Mouse (Mus musculus) urinary bladder, postnatal 10 days (tissue): Measurements from ENCODE around the gene Foxj3.

Source experiments
- DNase-seq: peaks from one replicate; pipeline ENCODE4 v3.0.0; 2022; ENCODE audit warnings: low spot score

The Foxj3 gene

DNA sequence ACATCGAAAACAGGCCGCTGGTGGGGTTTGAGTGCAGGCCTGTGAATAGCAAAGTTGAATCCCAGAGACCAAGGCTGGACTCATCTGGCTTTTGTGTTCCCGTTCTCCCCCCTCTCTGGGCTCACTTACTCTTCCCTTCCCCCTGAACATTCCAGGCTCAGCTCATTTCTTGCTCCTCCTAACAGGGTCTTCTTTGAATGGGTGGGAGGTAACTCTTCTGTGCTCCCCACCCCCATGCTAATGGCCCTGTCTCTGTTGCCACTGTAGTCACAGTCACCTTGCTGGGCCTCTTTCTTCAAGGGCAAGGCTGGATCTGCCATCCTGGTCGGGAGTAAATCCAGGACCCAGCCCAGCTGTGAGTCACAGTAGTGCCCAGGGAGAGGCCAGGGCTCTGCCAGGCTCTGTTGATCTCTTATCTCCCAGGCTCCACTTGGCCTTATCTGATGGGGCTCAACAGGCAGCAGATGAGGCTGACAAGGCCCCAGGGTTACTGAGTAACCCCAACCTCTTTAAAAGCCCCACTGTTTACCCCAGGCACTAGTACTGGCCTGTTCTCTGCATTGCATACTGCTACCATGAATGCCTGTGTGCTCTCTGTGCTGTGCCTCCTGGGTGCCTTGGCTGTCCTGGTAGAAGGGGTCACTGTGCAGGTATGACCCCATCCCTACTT, 100.5 kb downstream of the Foxj3 start, which contains the start of gene Guca2a:
Gene Guca2a (plus strand): TSS at position 529 of the 670 bp plus-strand sequence.
- no peak for DNase-seq

DNA sequence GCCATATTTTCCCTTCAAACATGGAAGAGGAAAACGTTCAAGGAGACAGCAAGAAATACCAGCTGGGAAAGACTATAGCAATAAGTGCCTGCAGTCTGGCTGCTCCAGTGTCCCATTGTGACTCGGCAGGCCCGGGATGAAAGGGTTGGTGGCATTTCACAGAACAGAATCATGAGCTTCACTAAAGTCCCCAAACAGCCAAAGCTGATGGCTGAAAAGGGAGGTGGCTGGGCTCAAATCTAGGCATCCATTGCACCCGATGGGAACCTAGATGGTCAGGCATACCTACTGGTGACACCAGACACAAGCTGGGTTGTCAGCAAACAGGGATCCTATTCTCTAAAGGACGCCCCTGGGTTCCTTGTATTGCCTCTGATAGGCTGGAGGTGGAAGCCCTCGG, 101.1 kb downstream of the Foxj3 start:
- DNase-seq = no peak

DNA sequence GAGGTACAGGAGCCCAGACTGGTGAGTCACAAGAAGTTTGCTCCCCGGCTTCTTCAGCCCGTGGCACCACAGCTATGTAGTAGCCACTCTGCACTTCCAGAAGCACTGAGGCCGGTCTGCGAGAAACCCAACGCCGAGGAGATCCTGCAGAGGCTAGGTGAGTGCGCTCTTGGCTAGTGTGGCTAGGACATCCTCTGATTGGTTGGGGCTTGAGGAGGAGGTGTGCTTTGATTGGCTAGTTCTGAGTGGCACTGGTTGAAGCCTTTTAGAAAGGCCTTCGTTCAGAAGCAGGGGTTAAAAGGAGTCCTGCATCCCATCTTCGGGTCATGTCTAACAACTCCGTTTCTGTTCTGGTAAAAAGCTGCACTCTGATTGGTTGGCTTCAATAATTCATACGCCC, 101.9 kb downstream of the Foxj3 start:
- DNase-seq = no peak

DNA sequence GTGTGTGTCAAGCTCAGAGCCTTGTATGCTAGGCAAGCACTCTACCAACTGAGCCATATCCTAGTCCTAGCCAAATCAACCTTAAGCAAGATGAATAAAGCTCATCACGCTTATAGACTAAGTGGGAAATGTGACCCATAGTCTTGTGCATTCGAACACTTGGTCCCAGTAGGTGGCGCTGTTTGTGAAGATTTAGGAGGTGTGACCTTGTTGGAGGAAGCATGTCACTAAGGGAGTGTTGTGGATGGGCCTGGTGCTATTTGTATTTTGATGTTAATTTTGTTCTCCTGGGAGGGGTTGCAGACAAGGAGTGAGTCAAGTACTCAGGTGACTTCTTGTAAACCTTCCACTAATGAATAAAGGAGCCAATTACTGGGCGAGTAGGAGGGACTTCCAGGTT, 105.9 kb downstream of the Foxj3 start:
- DNase-seq = no peak

DNA sequence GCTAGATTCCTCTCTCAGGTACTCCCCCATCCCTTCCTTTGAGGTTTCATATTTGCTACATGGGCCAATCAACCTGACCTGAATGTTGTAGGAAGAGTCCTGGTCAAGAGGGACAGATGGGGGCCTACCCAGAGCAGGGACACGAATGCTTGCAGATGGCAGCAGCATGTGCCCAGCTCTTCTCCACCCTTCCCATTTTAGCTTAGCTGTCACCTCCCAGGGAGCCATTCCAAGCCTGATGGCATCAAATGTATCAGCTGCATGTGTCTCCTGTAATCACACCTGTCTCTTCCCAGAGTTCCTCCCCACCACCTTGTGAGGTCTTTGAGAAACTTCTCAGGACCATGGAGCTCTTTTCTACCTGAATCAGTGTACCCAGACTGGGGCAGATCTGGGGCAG, 120.2 kb downstream of the Foxj3 start:
- DNase-seq = no peak

DNA sequence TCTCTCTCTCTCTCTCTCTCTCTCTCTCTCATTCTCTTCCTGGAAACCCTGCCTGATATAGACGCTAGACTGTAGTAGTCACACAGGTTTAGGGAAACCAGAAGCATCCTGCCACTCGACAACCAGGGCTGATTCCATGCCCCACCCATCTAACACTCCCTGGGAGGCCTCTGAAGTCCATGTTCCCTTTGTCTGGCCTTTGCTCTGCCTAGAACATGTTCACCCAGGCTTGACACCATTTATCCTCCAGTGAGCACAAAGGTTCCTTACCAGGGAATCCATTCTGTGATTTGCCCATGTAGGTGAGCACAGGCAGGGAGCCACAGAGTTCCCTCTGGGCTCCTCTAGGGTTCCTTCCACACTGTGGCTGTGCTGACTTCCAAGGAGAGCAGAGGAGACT, 121.4 kb downstream of the Foxj3 start:
- no peak for DNase-seq

DNA sequence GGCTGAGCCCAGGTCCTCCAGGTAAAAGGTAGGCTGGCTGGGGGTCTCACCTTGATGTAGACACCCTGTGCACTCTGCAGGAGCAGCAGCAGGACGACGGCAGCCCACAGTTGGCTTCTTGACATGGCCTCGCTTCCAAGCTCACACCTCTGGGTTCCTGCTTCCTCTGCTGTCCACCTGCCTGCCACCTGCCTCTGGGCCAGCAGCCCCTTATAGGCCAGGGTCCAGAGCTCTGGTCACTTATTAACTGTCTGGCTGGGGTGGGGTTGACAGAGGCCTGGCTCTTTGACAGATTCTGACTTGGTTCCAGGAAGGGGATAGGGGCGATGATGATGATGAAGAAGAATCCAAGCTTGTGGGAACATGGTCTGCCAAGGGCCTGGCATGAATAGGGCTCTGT, 121.9 kb downstream of the Foxj3 start, which contains the start of gene Guca2b:
Gene Guca2b (minus strand): TSS at position 224 of the 400 bp plus-strand sequence.
- no peak for DNase-seq

DNA sequence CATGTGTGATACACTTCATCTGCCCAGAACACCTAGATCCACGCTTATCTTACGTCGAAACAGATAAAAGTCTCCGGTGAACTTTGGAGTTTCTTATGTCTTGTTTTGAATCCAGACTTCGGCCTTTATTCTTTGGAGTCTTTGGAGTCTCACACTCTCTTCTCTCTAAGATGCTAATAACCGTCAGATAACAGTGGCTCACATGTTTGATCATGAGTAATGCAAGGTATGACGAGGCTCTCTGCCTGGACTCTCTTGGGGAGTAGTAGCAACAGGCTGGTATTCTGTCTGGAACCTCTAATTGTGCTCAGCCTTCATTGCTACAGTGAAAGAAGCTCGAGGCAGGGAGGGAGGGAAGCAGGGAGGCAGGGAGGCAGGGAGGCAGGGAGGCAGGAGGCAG, 123.2 kb downstream of the Foxj3 start:
- DNase-seq = no peak

DNA sequence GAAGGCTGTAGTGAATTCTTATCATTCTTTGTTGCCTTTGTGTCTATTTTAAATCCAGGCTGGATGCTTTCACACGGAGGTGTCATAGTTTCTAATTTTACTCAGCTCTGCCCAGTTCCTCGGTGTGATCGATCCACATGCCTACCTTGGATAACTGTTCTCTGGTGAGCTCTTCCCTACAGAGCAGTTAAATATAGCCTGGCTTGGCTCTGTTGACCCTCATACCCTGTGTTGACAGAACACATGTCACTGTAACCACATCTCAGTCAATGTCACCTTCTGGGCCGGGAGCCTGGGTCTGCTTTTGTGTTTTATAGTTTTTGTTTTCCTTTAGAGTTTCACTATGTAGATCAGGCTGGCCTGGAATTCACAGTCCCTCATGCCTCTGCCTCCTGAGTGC, 125.3 kb downstream of the Foxj3 start:
- no peak for DNase-seq

DNA sequence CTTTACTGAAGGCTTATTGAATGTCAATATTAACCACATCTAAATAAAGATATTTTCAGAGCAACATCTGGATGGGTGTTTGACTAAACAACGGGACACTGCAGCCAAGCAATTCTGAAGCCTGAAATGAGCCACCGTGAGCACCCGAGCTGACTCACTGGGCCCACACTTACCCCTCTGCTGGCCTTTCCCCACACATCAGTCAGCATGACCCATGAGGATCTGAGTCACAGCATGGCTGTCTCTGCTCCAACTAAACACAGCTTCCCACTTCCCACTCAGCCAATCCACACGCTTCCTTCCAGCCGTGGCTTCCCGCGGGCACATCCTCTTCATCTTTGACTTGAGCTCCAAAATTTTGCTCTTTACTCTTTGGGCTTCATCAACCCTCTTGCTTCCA, 126.2 kb downstream of the Foxj3 start:
- DNase-seq = no peak

DNA sequence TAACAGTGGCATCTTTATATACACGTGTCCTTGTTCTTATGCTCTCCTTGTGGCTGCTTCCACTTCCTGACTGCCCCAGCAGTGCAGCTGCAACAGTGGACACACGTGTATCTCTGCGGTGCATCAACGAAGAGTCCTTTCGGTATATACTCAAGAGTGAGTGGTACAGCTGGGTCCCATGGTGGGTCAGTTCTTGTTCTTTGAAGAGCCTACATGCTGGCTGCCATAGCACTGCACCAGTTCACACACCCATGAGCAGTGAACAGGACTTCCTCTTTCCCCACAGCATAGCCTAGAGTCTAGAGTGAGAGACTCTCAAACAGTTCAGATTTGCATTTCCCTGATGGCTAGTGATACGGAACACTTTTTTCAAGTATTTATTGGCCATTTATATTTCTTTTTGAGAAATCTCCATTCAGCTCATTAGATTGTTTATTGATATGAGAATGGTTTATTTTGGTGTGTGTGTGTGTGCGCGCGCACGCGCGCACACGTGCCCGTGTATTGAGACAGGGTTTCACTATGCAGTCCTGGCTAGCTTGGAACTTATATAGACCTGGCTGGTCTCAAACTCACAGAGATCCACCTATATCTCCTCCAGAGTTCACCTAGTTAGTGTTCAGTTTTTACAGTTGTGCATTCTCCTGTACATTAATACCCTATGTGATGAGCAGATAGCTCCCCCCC, 126.7 kb downstream of the Foxj3 start:
- DNase-seq = no peak

DNA sequence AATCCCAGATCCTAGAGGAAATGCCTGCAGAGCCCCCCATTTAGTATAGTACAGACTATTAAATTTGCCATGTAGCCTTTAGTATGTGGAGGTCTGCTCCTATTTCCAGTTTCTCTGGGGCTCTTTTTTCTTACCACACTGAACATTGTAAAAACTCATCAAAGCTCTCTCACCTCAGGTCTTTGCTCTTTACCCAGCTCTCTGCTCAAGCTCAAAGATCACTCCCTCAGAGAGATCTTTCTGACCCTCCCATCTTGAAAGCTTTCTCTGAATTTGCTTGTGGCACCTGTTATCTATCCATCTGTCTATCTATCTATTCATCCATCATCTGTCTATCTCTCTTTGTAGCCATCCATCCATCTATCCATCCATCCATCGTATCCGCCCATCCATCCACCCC, 128.4 kb downstream of the Foxj3 start:
- no peak for DNase-seq

DNA sequence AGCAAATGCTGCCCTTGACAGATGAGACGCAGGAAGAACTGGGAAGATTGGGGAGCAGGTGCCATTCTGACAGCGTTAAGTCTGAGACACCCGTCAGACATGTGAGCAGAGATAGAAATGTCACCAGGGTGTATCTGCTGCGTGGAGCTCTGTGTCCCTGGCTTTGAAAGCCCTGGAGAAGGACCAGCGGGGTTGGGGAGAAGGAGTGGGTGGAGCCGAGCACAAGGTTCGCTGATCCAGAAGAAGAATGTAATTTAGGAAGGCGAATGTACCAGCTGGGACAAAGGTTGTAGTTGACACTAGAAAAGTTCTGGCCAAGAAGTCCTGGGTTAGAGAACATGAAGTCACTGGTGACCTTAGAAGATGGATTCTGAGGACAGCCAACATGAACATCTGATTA, 129.3 kb downstream of the Foxj3 start:
- DNase-seq = no peak

DNA sequence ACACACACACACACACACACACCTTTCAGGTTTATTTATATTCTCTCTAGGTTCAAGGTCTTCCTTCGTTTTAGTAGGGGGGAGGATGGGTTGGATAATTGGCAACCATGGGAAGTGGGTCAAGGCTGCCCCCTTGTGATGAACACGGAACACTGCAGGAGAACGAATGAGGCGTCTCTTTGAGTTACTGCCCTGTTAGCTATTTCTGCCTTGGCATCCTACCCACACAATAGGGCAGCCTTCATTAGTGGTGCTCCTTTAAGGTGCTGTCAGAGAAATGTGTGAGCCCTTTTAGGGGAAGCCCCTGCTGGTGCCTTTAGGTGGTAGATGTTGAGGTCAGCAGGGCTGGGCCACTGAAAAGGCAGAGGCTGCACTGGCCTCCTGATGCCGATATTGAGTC, 130.7 kb downstream of the Foxj3 start:
- DNase-seq = no peak

DNA sequence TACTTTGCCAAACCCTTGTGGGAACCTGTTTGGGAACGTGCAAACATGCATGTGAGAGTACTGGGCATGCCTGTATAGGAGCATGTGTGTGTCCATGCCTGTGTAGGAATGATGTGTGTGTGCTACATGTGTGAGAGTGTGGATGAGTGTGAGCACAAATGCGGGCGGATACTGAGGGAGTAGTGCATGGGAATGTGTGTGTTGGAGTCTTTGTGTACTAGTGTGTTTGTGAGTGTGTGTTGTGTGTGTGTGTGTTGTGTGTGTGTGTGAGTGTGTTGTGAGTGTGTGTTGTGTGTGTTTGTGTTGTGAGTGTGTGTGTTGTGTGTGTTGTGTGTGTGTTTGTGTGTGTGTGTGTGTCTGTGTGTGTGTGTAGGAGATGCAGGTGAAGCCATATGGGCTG, 131.4 kb downstream of the Foxj3 start:
- no peak for DNase-seq

DNA sequence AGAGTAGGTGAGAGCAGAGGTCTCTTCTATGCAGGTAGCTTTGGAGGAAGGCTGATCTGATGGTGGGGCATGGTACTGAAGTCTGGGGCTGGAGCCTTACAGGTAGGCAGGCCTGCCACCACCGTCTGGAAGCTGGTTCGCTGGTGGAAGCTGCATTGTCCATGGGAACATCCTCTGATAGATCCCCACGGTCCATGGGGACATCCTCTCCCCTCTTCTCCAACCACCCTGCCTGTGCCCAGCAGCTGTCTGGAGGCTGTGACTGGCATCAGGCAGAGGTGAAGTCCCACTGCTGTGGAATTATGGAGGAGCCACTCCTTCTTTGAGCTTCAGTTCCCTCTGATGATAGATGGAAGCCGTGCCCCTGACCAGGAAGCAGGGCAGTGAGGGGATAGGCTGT, 131.8 kb downstream of the Foxj3 start:
- DNase-seq = no peak

DNA sequence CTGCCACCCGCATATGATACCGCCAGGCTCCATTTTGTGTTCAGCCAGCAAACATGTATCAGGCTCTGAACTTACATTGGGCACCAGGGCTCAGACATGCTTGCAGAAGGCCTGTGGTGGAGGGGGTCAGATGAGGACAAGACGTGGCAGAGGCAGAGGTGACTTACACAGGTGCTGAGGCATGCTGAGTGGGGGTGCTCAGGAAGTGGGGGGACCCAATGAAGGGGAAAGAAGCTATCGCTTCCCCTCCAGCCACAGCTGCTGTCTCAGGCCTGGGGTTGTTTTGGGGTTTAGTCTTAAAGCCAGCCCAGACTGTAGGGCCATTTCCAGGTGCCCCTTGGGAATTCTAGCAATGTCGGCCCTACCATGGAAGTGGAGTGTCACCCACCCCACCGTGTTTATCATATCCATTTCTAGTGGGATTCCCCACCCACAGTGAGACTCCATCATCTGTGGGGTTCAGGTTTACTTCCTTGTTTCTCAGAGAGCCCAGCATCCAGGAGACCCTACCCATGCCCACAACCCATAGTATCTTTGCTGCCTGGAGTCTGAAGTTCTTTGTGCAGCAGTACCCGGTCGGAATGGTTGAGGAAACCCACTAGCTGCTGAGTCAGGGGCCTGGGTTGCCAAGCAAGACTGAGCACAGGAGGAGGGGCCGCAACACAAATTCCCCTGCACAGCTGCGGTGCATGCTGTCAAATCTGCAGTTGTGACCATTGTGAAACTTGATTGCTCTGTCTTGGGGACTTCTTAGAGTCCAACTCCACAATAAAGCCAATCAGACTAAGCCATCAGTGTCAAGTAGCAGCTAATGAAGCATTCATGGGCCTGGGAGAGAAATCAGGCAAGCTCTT, 132.8 kb downstream of the Foxj3 start:
- DNase-seq = no peak

DNA sequence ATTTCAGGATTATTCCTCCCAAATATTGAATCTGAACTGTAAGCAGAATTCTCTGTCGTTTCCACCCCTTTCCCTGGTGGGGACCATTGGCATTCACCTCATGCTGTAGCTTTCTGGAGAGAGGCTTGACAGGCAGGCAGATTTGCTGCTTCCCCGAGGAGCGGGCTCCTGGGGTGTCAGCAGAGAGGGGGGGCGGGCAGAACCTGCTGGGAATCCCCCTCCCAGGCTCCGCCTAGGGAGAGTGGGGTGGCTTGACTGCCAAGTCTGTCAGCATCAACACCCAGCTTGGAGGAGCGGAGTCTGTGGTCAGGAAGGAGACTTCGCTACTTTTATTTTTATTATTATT, 133.4 kb downstream of the Foxj3 start:
- DNase-seq = no peak

DNA sequence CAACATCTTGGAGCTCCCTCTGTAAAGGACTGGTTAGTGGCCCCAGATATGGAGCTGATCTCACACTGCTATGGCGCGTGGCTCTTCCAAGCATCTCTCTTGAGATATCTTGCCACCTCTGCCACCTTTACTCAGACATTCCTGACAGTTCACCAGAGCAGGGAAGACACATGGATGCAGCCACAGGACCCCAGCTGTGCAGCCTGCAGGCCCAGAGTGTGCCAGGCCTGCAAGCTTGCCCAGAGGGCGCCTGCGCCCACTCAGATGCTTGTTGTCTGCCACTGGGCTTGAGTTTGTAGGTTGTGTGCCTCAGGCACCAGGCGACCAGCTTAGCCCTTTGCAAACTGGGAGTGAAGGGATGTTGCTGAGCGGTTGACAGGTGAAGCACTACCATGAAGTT, 133.9 kb downstream of the Foxj3 start:
- no peak for DNase-seq

DNA sequence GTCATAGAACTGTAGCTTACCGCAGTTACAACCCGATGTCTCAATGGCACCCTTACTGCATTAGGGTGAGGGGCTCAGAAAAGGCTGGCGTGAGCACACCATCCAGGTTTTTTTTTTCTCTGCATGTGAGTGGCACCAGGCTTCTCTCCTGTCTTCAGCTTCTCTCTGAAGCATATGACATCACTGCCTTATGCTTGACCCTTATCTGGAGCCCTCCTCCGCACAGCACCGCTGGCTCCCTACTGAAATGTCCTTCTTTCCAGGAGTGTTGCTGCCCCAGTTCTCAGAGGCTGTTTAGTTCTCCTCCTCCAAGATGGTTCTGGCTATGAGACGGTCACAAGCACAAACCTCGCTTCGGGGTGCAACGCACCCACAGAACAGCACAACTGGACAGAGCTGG, 134.4 kb downstream of the Foxj3 start:
- no peak for DNase-seq

DNA sequence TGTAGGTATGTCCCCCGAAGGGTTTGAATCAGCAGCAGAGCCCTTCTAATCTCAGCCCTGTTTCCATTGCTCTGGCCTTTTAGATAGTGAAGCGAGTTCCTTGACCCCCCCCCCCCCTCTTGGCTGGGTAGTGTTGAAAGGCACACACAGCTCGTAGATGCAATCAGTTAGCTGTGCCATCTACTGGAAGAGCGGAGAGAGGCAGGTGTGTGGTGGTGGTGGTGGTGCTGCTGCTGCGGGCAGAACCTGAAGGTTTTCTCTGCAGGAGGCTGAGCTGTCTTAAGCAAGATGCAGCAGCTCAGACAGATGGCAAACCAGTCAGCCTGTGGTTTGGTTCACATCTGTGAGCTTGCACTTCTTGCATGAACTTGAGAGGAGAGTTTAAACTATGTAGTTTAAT, 135.9 kb downstream of the Foxj3 start:
- no peak for DNase-seq
